Mouse (Mus musculus) myocyte (in vitro differentiated cells): ENCODE measurements around the gene Nr1i3.

Experiments used
- CEBPB ChIP-seq: IDR thresholded peaks from 2 replicates; pipeline ENCODE4 v1.6.1; 2011; ENCODE audit warnings: mild to moderate bottlenecking, moderate library complexity; ENCODE audit not compliant: poor library complexity, insufficient read depth, severe bottlenecking
- E2F4 ChIP-seq: IDR thresholded peaks from one replicate; pipeline ENCODE4 v1.6.1; 2011; ENCODE audit warnings: mild to moderate bottlenecking, control low read depth, moderate library complexity; ENCODE audit not compliant: insufficient read depth
- MAX ChIP-seq: IDR thresholded peaks from one replicate; pipeline ENCODE4 v1.6.1; 2011; ENCODE audit warnings: low read depth, mild to moderate bottlenecking, control low read depth
- MYOD1 ChIP-seq, 3 experiments: IDR thresholded peaks; one replicate each; pipeline ENCODE4 v1.6.1; 2011; ENCODE audit warnings: control low read depth in 2 of 3, low read depth in 2 of 3, mild to moderate bottlenecking in 2 of 3, moderate library complexity in 1 of 3; ENCODE audit not compliant: insufficient read length in 2 of 3, control insufficient read depth in 1 of 3
- MYOG ChIP-seq, 3 experiments: IDR thresholded peaks; one replicate each; pipeline ENCODE4 v1.6.1; 2011; ENCODE audit warnings: control low read depth in 2 of 3, low read depth in 2 of 3, mild to moderate bottlenecking in 2 of 3; ENCODE audit not compliant: insufficient read length in 2 of 3, control insufficient read depth in 1 of 3, insufficient read depth in 1 of 3
- POLR2A ChIP-seq: IDR thresholded peaks from one replicate; pipeline ENCODE4 v1.6.1; 2011; ENCODE audit warnings: low read depth, mild to moderate bottlenecking, control low read depth, moderate library complexity; ENCODE audit not compliant: insufficient read length
- POLR2AphosphoS2 ChIP-seq: IDR thresholded peaks from one replicate; pipeline ENCODE4 v1.6.1; 2011; ENCODE audit warnings: low read depth, control low read depth; ENCODE audit not compliant: insufficient read length
- TCF12 ChIP-seq: IDR thresholded peaks from one replicate; pipeline ENCODE4 v1.6.1; 2011; ENCODE audit warnings: mild to moderate bottlenecking, control low read depth; ENCODE audit not compliant: poor library complexity, insufficient read depth, severe bottlenecking
- TCF3 ChIP-seq: IDR thresholded peaks from one replicate; pipeline ENCODE4 v1.6.1; 2011; ENCODE audit warnings: low read depth, control low read depth; ENCODE audit not compliant: insufficient read length
- USF1 ChIP-seq: IDR thresholded peaks from one replicate; pipeline ENCODE4 v1.6.1; 2011; ENCODE audit warnings: low read depth, mild to moderate bottlenecking, control low read depth, moderate library complexity

DNA sequence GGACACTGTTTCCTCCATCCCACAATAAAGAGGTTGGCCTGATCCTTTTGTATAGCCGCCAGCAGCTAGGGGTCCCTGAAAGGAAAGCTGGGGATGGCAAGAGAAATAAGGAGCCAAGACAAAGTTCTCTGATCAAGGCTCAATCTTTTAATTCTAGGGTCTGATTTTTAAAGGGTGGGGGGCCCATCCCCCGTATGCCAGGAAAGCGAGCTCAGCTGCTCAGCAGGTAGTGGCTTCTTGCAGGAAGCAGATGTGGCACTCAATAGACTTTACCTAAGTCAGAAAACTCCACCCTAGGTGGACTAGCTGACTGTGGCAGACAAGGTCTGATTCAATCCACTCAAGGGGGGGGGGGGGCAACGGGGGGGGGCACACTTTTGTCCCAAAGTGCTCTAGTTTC lies 13.0 kb downstream of the Nr1i3 start:
- TF ChIP-seq POLR2A = no peak
- no peak for TF ChIP-seq MAX
- TF ChIP-seq TCF3 = no peak
- TF ChIP-seq TCF12 = no peak
- no peak for TF ChIP-seq CEBPB
- no peak for TF ChIP-seq MYOG (IDR thresholded peaks at IDR 0.05; ENCODE audit: control insufficient read depth in 1 of 3, insufficient read depth in 1 of 3, insufficient read length in 2 of 3, low read depth in 2 of 3)
- no peak for TF ChIP-seq USF1
- TF ChIP-seq POLR2AphosphoS2 = no peak
- no peak for TF ChIP-seq E2F4
- no peak for TF ChIP-seq MYOD1 (IDR thresholded peaks at IDR 0.05; ENCODE audit: control insufficient read depth in 1 of 3, insufficient read length in 2 of 3, low read depth in 2 of 3)
